Mouse (Mus musculus) adrenal gland, postnatal 14 days (tissue): ENCODE measurements around the gene Chkb. TPM values are rescaled to one million over a fixed set of nuclear protein-coding genes. Genes with fewer than 3 reads are reported as not detected.
A peak's percentile ranks its signal among the peaks of the same experiment; 100 is the strongest.
"Not testable (repeated sequence)": the region's sequence is repeated elsewhere in the genome, so short reads cannot be mapped to it uniquely, and the experiment has no call there.

ENCODE experiments used
- DNase-seq: peaks from one replicate; pipeline ENCODE4 v3.0.0; 2021; ENCODE audit warnings: mixed read lengths
- total RNA-seq: library from RNA; stranded (reverse); gene quantifications from 2 replicates; pipeline ENCODE4 v1.2.3, GENCODE M21; 2021

Chkb gene
- total RNA-seq, 1 experiment from 2014 or later = 98.6 TPM

GRCm38 (mm10) chr15:89453865-89454478, 24.3 kb upstream of the Chkb start, which contains the start of gene Mapk8ip2:
Gene Mapk8ip2 (plus strand): TSS chr15:89453913.
- DNase-seq = peak; percentile 51

- DNase-seq = peak; percentile 86
These were observed 23.5 kb upstream of the Chkb start for GRCm38 (mm10) chr15:89452906-89453864.

- no peak for DNase-seq
These were observed 12.9 kb upstream of the Chkb start for GRCm38 (mm10) chr15:89442486-89443070.

DNA sequence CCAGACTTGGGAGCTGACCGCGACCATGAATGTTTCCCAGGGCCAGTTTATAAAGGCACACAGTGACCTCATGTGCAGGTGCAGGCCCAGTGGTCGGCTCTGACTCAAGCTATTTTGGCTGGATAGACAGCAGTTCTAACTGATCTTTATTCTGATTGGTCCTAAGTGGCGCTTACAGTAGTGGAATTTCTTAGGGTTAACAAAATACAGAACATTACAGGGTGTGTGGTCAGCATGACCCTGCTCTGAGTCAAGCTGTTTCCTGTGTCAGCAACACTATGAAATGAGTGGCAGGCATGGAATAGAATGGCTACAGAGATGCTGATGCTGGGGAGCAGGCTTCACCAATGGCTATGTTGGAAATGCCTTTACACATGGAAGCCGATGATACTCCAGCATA, 6.2 kb upstream of the Chkb start:
- DNase-seq = no peak

DNA sequence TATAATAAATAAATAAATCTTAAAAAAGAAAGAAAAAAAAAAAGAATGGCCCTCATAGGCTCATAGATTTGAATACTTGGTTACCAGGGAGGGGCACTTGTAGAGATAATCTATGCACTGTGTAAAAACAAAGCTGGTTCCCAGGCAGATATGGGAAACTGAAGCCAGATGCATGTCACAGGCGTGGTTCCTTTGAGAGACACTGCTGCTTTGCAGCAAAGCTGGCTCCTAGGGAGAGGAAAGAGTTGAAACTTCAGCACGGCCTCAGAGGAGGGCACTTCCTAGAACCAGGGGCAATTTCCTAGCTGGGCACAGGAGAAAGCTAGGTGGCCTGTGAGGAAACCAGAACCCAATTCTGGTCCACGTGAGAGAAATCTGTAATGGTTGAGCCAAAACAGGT, 4.4 kb upstream of the Chkb start:
- no peak for DNase-seq

DNA sequence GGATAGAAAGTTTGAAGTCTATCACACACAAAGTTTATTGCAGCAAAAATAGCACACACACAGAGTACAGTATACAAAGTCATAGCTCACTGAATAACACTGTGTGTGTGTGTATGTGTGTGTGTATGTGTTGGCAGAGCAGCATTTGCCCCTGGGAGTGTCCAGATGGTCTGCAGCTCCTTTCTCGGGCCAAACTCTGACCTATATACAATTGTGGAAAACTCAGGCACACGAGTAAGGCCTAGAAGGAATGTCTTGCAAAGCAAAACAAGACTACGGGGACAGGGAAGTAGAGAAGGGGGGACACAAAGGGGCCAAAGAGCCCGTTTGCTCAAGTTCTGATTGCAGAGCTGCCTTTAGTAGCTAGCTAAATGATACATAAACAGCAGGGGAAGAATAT, 3.2 kb upstream of the Chkb start:
- no peak for DNase-seq

DNA sequence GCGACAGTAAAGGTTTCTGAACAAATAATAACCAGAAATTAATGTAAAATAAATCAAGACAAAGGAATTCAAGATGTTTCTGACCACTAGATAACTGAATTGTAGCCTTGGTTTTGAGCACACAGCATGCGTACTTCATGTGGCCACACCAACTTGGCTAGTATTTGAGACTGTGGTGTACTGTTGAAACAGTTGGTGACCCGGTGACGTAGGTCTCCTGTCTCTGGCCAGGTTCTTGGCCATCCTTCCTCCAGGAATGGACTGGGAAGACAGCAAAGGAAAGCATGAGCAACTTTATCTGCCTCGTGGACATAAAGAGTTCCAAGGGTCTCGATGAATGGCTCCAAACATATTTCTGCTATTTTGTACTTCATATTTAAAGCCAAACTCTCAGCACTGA, 2.1 kb upstream of the Chkb start:
- no peak for DNase-seq

DNA sequence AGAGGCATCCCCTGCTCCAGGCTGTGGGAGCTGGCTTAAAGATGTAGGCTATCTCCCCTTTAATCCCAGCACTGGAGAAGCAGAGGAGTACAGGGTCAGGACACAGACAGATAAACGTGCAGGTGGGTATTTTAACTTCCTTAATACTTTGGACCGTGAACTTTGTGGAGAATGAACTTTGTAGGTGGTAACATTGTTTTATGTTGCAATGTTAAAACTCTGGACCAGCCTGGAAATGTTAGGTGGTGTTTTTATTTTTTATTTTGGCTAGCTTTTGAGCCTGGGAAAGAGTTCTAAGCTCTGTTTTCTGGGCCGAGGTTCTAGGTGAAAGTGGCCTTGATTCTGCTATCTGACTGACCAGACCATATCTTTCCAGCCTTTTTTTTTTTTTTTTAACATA, 1.6 kb upstream of the Chkb start:
- DNase-seq = no peak

- not testable (repeated sequence) for DNase-seq
These were observed 1.1 kb upstream of the Chkb start for GRCm38 (mm10) chr15:89430771-89431170.

- DNase-seq = no peak
These were observed 633 bp upstream of the Chkb start for GRCm38 (mm10) chr15:89430341-89430740.

GRCm38 (mm10) chr15:89428821-89429351, 822 bp downstream of the Chkb start:
- DNase-seq = no peak

DNA sequence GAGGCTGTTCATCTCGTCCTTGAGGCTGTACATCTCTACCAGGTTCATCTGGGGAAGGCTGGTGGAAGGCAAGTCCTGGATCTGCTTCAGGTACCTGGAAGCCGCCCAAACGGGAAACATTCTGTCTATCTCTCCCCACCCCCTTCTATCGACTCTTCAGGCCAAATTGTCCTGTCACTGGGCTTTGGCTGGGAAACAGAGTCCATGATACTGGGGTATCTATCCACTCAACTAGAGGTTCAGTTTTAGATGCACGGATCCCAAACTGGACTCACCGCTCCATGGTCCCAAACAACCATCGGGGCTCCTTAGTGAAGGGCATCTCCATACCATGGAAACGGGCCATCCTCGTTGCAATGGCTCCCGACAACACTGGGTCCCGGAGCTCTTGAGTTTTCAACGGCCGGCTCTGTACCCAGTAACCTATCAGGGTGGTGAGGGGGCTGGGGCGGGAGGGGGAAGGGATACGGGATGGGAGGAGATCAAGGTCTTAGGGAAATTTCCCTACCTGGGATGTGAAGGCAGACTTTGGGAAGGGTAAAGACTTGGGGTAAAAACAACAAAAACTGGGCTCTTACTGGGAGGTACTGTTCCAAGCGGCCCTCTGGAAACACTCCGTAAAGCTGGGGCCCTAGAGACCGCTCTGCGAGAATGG, 1.4 kb downstream of the Chkb start:
- no peak for DNase-seq

DNA sequence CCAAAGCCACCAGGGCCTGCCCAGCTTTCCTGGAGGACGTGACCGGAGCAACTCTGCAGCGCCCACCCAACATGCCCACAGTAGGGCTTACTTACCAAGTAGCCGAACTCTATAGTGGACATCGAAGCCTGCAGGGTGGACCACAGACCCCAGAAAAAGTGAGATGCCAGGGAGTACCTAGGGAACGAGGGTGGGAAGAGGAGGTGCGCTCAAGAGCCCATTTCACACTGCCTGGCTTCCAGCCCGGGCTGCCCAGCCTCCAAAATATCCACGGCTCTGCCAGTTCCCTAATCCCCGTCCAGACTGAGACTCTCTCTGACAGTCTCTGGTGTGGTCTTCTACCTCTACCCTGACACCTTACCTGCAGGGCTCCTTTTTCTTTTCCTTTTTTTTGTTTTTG, 3.0 kb downstream of the Chkb start:
- peak; percentile 46 for DNase-seq

DNA sequence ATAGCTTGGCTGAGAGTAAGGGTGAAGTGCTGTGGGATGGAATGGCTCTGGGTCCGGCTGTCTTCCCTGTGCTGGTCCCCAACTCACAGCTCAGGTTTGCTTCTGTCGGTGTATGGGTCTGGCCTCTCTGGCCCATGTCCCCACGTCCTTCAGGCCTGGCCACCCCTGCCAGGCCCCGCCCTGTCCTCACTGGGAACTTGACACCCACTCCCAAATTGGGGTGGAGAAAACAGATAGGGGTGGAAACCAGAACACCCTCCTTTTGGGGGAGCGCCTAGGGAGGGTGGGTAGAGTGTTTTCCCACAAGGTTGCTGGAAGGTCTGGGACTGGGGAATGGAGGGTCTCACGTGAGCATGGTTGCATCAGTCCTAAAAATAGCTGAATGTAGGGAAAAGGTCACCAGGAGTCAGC, 4.0 kb downstream of the Chkb start, which contains the start of gene Cpt1b:
Cpt1b (minus strand) TSS at position 153 of the 411 bp plus-strand sequence.
- DNase-seq = peak; percentile 68

- no peak for DNase-seq
These were observed 5.1 kb downstream of the Chkb start for GRCm38 (mm10) chr15:89424621-89425020.

DNA sequence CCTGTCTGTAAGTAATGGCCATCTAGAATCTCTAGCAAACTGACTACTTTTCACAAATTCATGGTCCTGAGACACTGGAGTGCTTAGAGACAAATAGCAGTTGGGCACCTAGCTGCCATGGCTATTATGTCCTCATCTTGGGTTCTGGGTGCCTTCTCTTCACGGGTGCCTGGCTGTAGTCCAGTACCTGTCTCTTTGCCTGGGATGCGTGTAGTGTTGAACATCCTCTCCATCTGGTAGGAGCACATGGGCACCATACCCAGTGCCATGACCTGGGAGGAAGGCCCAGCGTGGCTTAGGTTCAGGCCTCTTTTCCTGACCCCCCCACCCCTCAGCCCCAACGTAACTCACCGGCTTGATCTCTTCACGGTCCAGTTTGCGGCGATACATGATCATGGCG, 7.8 kb downstream of the Chkb start:
- DNase-seq = no peak

DNA sequence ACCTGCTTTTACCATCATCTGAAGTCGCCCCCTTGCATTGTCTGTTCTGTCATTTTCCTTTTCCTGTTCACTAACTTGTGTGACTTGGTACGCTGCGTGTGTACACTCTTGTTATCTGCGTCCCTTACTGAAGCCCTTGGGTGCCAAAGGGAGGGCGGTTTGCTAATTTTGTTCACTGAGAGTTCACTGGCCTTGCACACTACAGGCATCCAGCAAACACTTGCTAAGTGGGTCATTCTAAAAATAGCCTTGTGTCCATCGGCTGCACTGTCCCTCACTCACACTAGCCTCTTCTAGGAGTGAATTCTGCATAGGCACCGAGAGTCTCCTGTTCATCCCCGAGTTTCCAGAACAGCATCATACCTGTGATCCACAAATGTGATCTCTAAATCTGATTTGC, 14.4 kb downstream of the Chkb start:
- no peak for DNase-seq

- DNase-seq = no peak
These were observed 19.6 kb downstream of the Chkb start, which contains the start of gene Syce3 for GRCm38 (mm10) chr15:89410118-89410517. Gene Syce3 (minus strand): TSS chr15:89410503.

GRCm38 (mm10) chr15:89406691-89407090, 23.0 kb downstream of the Chkb start:
- DNase-seq = no peak

DNA sequence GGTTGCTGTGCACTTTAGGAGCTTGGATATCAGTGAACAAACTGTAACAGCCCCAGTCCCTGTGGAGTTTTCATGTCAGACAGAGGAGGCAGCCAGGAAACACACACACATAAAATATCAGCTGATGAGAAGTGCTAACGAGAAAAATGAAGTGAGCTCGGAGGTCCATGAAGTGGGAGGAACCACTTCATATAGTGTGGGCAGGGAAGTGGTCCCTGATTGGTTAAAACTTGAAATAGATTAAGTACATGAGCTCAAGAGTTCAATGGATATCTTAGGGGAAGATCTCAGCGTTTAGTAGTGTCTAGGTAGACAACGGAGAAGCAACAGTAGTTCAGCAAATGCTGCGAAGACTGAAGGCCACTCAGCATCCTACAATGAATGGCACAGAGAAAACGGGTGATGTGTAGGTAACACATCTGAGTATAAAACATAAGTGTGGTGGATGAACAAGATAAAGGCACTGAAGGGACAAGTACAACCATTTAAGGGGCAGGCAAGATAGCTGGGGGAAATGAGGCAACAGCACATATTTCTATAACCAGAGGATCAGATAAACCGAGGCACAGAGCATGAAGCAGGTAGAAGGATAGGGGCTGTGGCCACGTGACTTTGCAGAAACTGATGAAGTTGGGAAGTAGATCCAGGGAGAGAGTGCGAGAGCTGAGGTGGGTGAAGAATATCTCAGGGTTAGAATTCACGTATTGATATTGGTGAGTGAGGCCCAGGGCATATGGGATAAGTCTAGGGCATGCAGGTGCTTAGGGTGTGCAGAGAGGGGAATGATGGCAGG, 24.7 kb downstream of the Chkb start:
- DNase-seq = no peak

- no peak for DNase-seq
These were observed 27.2 kb downstream of the Chkb start for GRCm38 (mm10) chr15:89402471-89402870.
